Mouse (Mus musculus) cerebral cortex, adult 2 months (tissue): ENCODE results near the gene Cyb5d1.

Experiments used
- WGBS: fragments of 180-500 bp; shearing (Covaris S2); methylation state at CpG from one replicate; pipeline ENCODE4 v1.1.7; 2018; 5-methylcytosine and 5-hydroxymethylcytosine counted together

Gene Cyb5d1

DNA sequence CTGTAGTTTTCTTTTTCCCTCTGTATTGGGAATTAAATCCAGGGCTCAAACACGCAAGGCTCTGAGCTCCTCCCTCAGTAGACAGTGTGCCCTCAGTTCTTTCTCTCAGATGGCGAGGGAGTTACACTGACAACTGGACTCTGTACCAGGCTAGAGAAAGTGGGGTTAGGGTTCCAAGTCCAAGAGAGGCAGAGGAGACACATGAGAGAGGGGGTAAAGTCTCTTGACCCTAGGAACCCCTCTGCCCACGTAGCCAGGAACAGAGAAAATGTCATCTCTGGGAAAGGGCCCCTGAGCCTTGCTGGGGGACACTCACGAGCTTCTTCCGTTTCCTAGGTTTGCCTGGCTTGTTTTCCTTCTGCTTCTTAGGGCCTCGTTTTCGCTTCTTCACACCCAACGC is 31.1 kb downstream of the Cyb5d1 start:
- 10% methylated on average over 8 of the region's 8 CpGs for WGBS

DNA sequence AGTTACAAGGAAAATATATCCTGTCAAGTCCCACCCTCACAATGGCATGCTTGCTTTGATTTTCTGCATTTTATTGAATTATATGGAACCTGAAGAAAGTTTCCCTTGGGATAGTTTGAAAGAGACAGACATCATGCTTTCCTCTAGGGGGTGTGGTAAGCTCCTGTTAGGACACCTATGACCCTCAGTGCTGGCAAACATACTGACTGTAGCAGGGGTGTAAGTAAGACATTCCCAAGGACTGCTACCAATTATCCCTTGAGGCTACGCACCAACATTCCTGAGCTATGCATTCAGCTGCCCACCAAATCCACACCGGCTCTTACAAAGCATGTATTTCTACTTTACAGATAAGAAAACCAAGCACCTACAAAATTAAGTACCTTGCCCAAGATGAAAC is 33.0 kb downstream of the Cyb5d1 start:
- WGBS: 87% methylated on average over 2 of the region's 2 CpGs

DNA sequence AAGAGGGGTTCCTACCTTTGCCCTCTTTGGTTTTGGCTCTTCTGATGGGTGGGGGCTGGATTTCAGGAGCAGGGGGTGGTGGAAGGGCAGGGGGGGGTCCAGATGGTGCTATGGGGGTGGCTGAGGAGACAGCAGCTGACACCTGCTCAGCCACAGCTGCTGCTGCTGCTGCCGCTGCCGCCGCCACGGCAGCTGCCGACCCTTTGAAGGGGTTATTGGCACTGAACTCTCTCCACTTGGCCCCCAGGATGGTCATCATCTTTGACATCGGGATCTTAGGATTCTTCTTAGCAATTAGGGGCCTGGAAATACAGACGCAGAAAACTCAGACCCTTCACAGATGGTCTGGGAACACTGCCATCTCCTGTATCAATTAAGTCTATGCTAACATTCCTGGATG is 33.4 kb downstream of the Cyb5d1 start:
- WGBS: 45% methylated on average over 7 of the region's 7 CpGs

DNA sequence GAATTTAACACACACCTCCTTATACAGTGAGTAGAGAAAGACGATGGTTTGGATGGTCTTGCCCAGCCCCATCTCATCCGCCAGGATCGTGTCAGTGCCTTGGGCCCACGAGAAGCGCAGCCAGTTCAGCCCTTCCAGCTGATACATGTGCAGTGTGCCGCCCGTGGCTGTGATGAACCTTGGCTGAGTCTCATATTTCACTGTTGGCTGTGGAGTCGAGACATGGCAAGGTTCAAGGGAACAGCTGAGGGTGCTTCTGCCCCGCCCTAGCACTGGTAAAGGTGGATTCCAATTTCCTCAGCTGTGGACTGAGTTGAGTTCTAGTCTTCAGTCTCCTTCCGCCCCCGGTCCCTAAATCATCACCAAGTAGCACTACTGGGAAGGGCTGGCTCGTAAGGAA is 37.7 kb downstream of the Cyb5d1 start:
- 89% methylated on average over 12 of the region's 12 CpGs for WGBS

DNA sequence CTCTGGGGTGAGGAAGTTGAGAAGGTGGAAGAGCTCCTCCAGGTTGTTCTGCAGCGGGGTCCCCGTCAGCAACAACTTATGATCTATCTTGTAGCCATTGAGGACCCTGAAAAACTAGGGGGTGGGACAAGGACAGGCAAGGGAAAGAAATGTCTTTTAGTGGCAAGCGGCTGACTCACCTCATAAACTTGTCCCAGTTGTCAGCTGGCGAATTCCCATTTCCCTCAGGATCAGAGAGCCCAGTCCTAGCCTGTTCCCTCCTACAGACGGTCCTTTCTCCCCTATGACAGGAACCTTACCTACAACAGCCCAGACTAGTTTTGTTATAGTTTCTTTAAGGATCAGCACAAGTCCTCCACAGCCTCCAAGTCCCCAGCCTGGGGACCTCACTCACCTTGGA is 38.9 kb downstream of the Cyb5d1 start:
- 93% methylated on average over 5 of the region's 5 CpGs for WGBS

DNA sequence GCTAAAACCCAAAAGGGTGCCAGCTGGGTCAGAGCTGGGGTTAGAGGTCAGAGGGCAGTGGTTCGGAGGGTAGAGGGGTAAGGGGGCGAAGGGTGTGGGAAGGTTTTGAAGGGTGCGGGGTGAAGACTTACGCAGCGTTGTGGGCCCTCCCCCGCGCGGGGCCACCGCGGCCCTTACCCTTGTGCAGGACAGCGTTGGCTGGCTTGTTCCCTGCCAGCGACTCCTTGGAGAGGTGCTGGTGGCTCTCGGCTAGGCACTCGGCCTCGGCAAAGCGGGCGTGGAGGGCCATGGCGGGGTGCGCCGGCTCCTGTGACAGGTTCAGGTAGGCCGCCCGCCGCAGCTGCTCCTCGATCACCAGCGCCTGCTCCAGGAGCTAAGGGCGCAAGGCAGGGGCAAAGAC is 49.0 kb downstream of the Cyb5d1 start:
- WGBS: 89% methylated on average over 26 of the region's 26 CpGs
